Comparison of ENCODE assay signal across 8 mouse cellular contexts in genomic region chr12:85339243-85339729, GRCm38 (mm10). TPM values are rescaled to one million over a fixed set of nuclear protein-coding genes. Genes with fewer than 3 reads are reported as not detected.
A peak's percentile ranks its signal among the peaks of the same experiment; 100 is the strongest.
DNase-seq lines count a peak whose midpoint lies in the region; ATAC-seq and TF ChIP-seq lines count a peak whose summit lies in the region.

Nek9 (minus strand) TSS chr12:85339362.

- H3K36me3 ChIP-seq in embryonic facial prominence, embryonic 13.5 days = peaks cover 22% of the 10 kb centered on the region
- peaks cover 2% of the 10 kb centered on the region; the same call in 1 of the 2 replicates for H3K36me3 ChIP-seq in kidney, adult 2 months (ENCODE audit: control insufficient read depth, insufficient read depth, low read length)
- H3K36me3 ChIP-seq in limb, embryonic 12.5 days = peaks cover 42% of the 10 kb centered on the region
- peaks cover 6% of the 10 kb centered on the region; the same call in 1 of the 2 replicates for H3K36me3 ChIP-seq in midbrain, embryonic 15.5 days (replicated peaks)
- H3K36me3 ChIP-seq in spleen, adult 2 months (ENCODE audit: control insufficient read depth, insufficient read depth, low read length) = peaks cover 13% of the 10 kb centered on the region

- no peaks in the 10 kb centered on the region for H3K27me3 ChIP-seq in embryonic facial prominence, embryonic 13.5 days
- no peaks in the 10 kb centered on the region for H3K27me3 ChIP-seq in kidney, adult 2 months (replicated peaks; ENCODE audit: control insufficient read depth, insufficient read depth, low read length)
- H3K27me3 ChIP-seq in limb, embryonic 12.5 days = no peaks in the 10 kb centered on the region
- no peaks in the 10 kb centered on the region for H3K27me3 ChIP-seq in midbrain, embryonic 15.5 days (replicated peaks)
- no peaks in the 10 kb centered on the region; the same call in 1 of the 2 replicates for H3K27me3 ChIP-seq in spleen, adult 2 months (ENCODE audit: control insufficient read depth, insufficient read depth, low read length)

- DNase-seq in 3134 (ENCODE audit: extremely low read depth, insufficient read length, low spot score) = peak; percentile 92
- DNase-seq in adrenal gland, postnatal 36 days = peak; percentile 96
- DNase-seq in heart, adult 18-20 months = peak; percentile 94 to 98
- peak; percentile 96 for DNase-seq in kidney, adult 2 months
- DNase-seq in spleen, adult 2 months (ENCODE audit: low read depth in 1 of 2, low spot score in 2 of 2) = peak; percentile 89 to 90

- no peaks in the 10 kb centered on the region for H3K9me3 ChIP-seq in embryonic facial prominence, embryonic 13.5 days
- H3K9me3 ChIP-seq in limb, embryonic 12.5 days = no peaks in the 10 kb centered on the region
- no peaks in the 10 kb centered on the region for H3K9me3 ChIP-seq in midbrain, embryonic 15.5 days

- H3K4me2 ChIP-seq in embryonic facial prominence, embryonic 13.5 days = peak within 1 kb of the TSS; percentile 68
- peak within 1 kb of the TSS; percentile 61 for H3K4me2 ChIP-seq in limb, embryonic 12.5 days
- H3K4me2 ChIP-seq in midbrain, embryonic 15.5 days = peak within 1 kb of the TSS; percentile 67

- peak; percentile 53 for TF ChIP-seq POLR2A in kidney, adult 2 months (IDR thresholded peaks at IDR 0.05; ENCODE audit: low read depth, low read length)
- TF ChIP-seq POLR2A in spleen, adult 2 months (IDR thresholded peaks at IDR 0.05; ENCODE audit: low read depth, low read length) = peak; percentile 73

- peak within 1 kb of the TSS; percentile 99 for H3K9ac ChIP-seq in embryonic facial prominence, embryonic 13.5 days
- H3K9ac ChIP-seq in limb, embryonic 12.5 days (replicated peaks) = peak within 1 kb of the TSS; percentile 96
- peak within 1 kb of the TSS; percentile 94 for H3K9ac ChIP-seq in midbrain, embryonic 15.5 days

- peak; percentile 59; the same call in 1 of the 2 replicates for ATAC-seq in embryonic facial prominence, embryonic 13.5 days (ENCODE audit: insufficient number of reproducible peaks, insufficient read depth, low FRiP score, low TSS enrichment, low read depth)
- ATAC-seq in limb, embryonic 12.5 days (ENCODE audit: insufficient number of reproducible peaks, insufficient read depth, low FRiP score, low TSS enrichment, low read depth) = peak; percentile 72
- peak; percentile 89 for ATAC-seq in midbrain, embryonic 15.5 days (replicated peaks)

- no peak for TF ChIP-seq CTCF in kidney, adult 2 months (conservative IDR thresholded peaks at IDR 0.05; ENCODE audit: insufficient read depth, insufficient read length, low read depth, low read length)
- TF ChIP-seq CTCF in spleen, adult 2 months (IDR thresholded peaks at IDR 0.05; ENCODE audit: extremely low read depth, insufficient read depth, insufficient read length, insufficient replicate concordance) = no peak

- H3K27ac ChIP-seq in embryonic facial prominence, embryonic 13.5 days = peak within 1 kb of the TSS; percentile 90
- peak within 1 kb of the TSS; percentile 52 for H3K27ac ChIP-seq in kidney, adult 2 months (ENCODE audit: insufficient read depth, low read depth, low read length)
- H3K27ac ChIP-seq in limb, embryonic 12.5 days = peak within 1 kb of the TSS; percentile 94
- peak within 1 kb of the TSS; percentile 83 for H3K27ac ChIP-seq in midbrain, embryonic 15.5 days
- peak within 1 kb of the TSS; percentile 85 for H3K27ac ChIP-seq in spleen, adult 2 months (ENCODE audit: insufficient read depth, low read length)

- H3K4me1 ChIP-seq in embryonic facial prominence, embryonic 13.5 days = peaks cover 17% of the 10 kb centered on the region
- peaks cover 5% of the 10 kb centered on the region; the same call in 1 of the 2 replicates for H3K4me1 ChIP-seq in kidney, adult 2 months (ENCODE audit: control insufficient read depth, insufficient read depth, low read length)
- H3K4me1 ChIP-seq in limb, embryonic 12.5 days (replicated peaks) = peaks cover 20% of the 10 kb centered on the region
- peaks cover 15% of the 10 kb centered on the region for H3K4me1 ChIP-seq in midbrain, embryonic 15.5 days
- peaks cover 3% of the 10 kb centered on the region; the same call in 1 of the 2 replicates for H3K4me1 ChIP-seq in spleen, adult 2 months (ENCODE audit: control insufficient read depth, insufficient read depth, insufficient read length)

- H3K4me3 ChIP-seq in embryonic facial prominence, embryonic 13.5 days = peak within 1 kb of the TSS; percentile 97
- peak within 1 kb of the TSS; percentile 58 for H3K4me3 ChIP-seq in kidney, adult 2 months (ENCODE audit: insufficient read depth, low read depth, low read length)
- H3K4me3 ChIP-seq in limb, embryonic 12.5 days (replicated peaks) = peak within 1 kb of the TSS; percentile 95
- peak within 1 kb of the TSS; percentile 70 for H3K4me3 ChIP-seq in midbrain, embryonic 15.5 days
- peak within 1 kb of the TSS; percentile 93 for H3K4me3 ChIP-seq in spleen, adult 2 months (ENCODE audit: extremely low read depth, insufficient read depth, insufficient read length)

- WGBS in embryonic facial prominence, embryonic 13.5 days = under 1% methylated on average over 36 of the region's 36 CpGs
- WGBS in kidney, adult 2 months = under 1% methylated on average over 36 of the region's 36 CpGs
- under 1% methylated on average over 36 of the region's 36 CpGs for WGBS in limb, embryonic 12.5 days
- WGBS in midbrain, embryonic 15.5 days = under 1% methylated on average over 36 of the region's 36 CpGs
- under 1% methylated on average over 36 of the region's 36 CpGs for WGBS in spleen, adult 2 months

RNA-seq across cellular contexts. Expression of gene Nek9, which starts in this region (rescaled TPM):
- total RNA-seq in adrenal gland, postnatal 36 days (2021) = 10 to 100 TPM; 91.1 to 94.2 TPM
- polyA plus RNA-seq in embryonic facial prominence, embryonic 13.5 days (2015; fragmentation: Nextera tagmentation; extraction: Ambion mirVana) = 26.4 and 28.7 TPM in 2 replicates
- total RNA-seq in heart, adult 18-20 months (2021) = 100 to 1,000 TPM; 119 to 125 TPM
- 24.9 and 27.8 TPM in 2 replicates for polyA plus RNA-seq in kidney, adult 2 months (2012; rRNA removed)
- 31.1 and 39.1 TPM in 2 replicates for polyA plus RNA-seq in limb, embryonic 12.5 days (2016; fragmentation: Nextera tagmentation; extraction: Ambion mirVana)
- polyA plus RNA-seq in midbrain, embryonic 15.5 days (2015; fragmentation: Nextera tagmentation; extraction: Ambion mirVana) = 11.1 and 11.7 TPM in 2 replicates
- 18.7 and 20.2 TPM in 2 replicates for polyA plus RNA-seq in spleen, adult 2 months (2012; rRNA removed)

Comparison
In these comparisons a context has a peak if more than half of its experiments do, and no peak if none do; other contexts are left out.
1. Peak in every context shown above with its lines: DNase-seq, ATAC-seq, H3K4me3 ChIP-seq and H3K27ac ChIP-seq.